Mouse (Mus musculus) forebrain, embryonic 16.5 days (tissue): ENCODE results near the gene Iffo2. TPM values are rescaled to one million over a fixed set of nuclear protein-coding genes. Genes with fewer than 3 reads are reported as not detected.

Source experiments
- ATAC-seq: fragments of 200-750 bp; cut with Nextera tagmentation; 2 replicates; pipeline ENCODE4 v1.8.0; 2017; ENCODE audit warnings: mild to moderate bottlenecking, moderate library complexity
- H3K27ac ChIP-seq: fragments of 300-500 bp; sonication (generic); 2 replicates; pipeline ENCODE4 v1.5.1; 2014; ENCODE audit warnings: low read length, control low read depth
- H3K27me3 ChIP-seq: fragments of 300-500 bp; sonication (generic); replicated peaks from 2 replicates; pipeline ENCODE4 v1.6.1; 2014; ENCODE audit warnings: low read length; ENCODE audit not compliant: control insufficient read depth, insufficient read depth
- H3K36me3 ChIP-seq: fragments of 300-500 bp; sonication (generic); 2 replicates; pipeline ENCODE4 v1.6.1; 2014; ENCODE audit not compliant: control insufficient read depth, insufficient read depth
- H3K4me1 ChIP-seq: fragments of 300-500 bp; sonication (generic); replicated peaks from 2 replicates; pipeline ENCODE4 v1.6.1; 2014; ENCODE audit warnings: low read length; ENCODE audit not compliant: control insufficient read depth, insufficient read depth
- H3K4me2 ChIP-seq: fragments of 300-500 bp; sonication (generic); 2 replicates; pipeline ENCODE4 v1.6.1; 2014; ENCODE audit warnings: mild to moderate bottlenecking, low read length, control low read depth
- H3K4me3 ChIP-seq: fragments of 300-500 bp; sonication (generic); replicated peaks from 2 replicates; pipeline ENCODE4 v1.5.1; 2014; ENCODE audit warnings: mild to moderate bottlenecking, low read length, control low read depth
- H3K9ac ChIP-seq: fragments of 300-500 bp; sonication (generic); replicated peaks from 2 replicates; pipeline ENCODE4 v1.6.1; 2014; ENCODE audit warnings: low read depth, low read length, control low read depth
- H3K9me3 ChIP-seq: fragments of 300-500 bp; sonication (generic); 2 replicates; pipeline ENCODE4 v1.6.1; 2016; ENCODE audit warnings: low read length; ENCODE audit not compliant: control insufficient read depth
- WGBS: fragments of 180-500 bp; shearing (Covaris S2); extraction: QIAGEN DNeasy Blood & Tissue Kit; methylation state at CpG from one replicate; pipeline ENCODE4 v1.1.7; 2014; 5-methylcytosine and 5-hydroxymethylcytosine counted together
- polyA plus RNA-seq: library from polyadenylated mRNA; unstranded; fragments of >200 nt; fragmentation: Nextera tagmentation; extraction: Ambion mirVana; gene quantifications from 2 replicates; pipeline ENCODE4 v1.2.1, GENCODE M21; 2015

The Iffo2 gene
- polyA plus RNA-seq, 1 experiment from 2014 or later: 4.8 TPM

DNA sequence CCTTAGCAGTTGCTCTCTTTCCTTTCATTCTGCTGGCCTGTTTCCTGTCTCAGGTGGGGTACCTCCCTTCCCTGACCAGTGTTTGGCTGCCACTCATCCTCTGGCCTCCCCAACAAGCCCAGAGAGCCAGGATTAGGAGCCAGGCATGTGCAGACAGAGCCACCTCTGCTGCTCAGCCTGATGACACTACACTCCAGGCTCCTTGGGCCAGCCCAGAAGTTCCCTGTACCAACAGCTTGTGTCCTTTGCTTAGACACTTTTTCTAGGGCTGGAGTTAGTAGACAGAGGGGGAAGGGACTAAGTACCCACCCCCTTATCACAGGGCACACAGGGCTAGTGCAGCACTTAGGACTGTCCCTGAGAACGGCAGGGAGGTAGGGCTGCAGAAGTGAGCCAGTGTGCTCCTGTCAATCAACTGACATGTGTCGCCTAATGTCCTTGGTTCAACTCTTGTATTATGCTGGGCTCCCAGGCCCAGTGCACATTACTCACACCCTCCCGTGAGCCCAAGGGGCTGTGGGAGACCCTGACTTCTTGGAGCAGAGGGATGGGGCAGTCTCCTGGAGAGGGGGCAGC is 38.0 kb upstream of the Iffo2 start:
- WGBS: 48% methylated on average over 3 of the region's 3 CpGs
- Histone ChIP-seq H3K36me3 (peaks cover 4% of the 10 kb centered on the region; the same call in 1 of the 2 replicates), H3K4me3 (no peak overlapping the region), H3K9me3 (no peaks in the 10 kb centered on the region), H3K4me2 (no peak overlapping the region), H3K27ac (no peak overlapping the region), H3K9ac (no peak overlapping the region), H3K4me1 (no peaks in the 10 kb centered on the region), H3K27me3 (no peaks in the 10 kb centered on the region)
- ATAC-seq: no peak

DNA sequence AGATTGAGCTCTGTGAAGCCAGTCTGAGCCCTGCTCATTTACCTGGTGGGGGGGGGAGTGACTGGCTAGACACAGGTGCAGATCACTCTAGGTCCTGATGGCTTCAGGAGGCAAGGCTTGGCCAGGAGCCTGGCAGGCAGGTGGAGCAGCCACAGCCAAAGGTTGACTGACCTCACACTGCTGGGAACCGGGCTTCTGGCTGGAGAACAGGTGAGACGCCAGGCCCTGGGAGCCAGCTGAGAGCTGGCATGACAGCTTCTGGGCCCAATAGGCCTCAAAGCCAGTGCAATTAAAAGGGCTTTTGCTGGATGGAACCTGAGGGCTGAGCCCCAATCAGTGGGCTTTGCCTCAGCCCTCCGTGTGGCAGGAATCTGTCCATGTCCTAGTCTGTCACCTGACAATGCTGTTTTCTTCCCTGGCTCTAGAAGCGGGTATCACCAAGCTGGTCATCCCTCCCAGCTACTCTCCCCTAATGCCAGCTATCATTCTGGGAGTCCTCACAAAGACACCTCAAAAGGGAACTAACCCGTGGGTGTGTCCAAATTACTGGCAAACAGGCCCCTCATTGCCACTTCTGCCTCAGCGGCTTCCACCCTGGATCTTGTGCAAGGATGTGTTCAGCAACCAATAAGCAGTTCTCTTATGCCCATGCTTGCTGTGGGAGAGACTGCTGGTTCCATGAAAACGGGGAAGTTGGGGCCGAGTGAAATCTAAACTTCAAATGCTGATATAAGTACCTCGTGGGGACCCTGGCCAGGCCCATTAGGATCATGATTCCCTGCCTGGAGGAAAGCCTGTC is 36.9 kb upstream of the Iffo2 start:
- Histone ChIP-seq H3K27me3 (no peaks in the 10 kb centered on the region), H3K27ac (no peak overlapping the region), H3K9me3 (no peaks in the 10 kb centered on the region), H3K4me3 (no peak overlapping the region), H3K4me1 (no peaks in the 10 kb centered on the region), H3K4me2 (no peak overlapping the region), H3K9ac (no peak overlapping the region), H3K36me3 (peaks cover 4% of the 10 kb centered on the region; the same call in 1 of the 2 replicates)
- 69% methylated on average over 9 of the region's 9 CpGs for WGBS
- ATAC-seq: no peak

DNA sequence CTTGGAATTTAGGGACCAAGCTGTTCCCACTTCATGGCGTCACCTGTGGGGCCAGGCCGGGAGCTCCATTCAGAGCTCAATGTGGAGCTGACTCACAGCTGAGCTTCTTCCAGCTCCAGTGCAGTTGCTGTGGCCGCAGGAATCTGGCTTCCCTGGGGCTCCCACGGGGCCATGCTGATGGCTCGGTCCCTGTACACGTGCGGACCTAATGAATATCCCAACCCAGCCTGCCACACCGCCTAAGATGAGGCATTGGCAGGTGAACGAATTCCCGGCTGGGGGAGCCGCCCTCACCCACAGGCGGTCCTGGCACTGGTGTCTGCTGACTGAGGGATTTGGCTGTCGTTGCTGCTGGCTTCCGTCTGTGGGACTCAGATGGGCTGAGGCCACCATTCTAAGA is 29.5 kb upstream of the Iffo2 start:
- Histone ChIP-seq H3K27ac (no peak overlapping the region), H3K4me1 (0 out of 2 replicates have a peak, but pooled peaks cover 4% of the 10 kb centered on the region), H3K4me2 (no peak overlapping the region; the same call in 1 of the 2 replicates), H3K9ac (no peak overlapping the region), H3K36me3 (no peaks in the 10 kb centered on the region), H3K27me3 (no peaks in the 10 kb centered on the region), H3K9me3 (no peaks in the 10 kb centered on the region), H3K4me3 (no peak overlapping the region)
- WGBS: 55% methylated on average over 14 of the region's 14 CpGs
- peak; percentile 55; the same call in 1 of the 2 replicates for ATAC-seq

DNA sequence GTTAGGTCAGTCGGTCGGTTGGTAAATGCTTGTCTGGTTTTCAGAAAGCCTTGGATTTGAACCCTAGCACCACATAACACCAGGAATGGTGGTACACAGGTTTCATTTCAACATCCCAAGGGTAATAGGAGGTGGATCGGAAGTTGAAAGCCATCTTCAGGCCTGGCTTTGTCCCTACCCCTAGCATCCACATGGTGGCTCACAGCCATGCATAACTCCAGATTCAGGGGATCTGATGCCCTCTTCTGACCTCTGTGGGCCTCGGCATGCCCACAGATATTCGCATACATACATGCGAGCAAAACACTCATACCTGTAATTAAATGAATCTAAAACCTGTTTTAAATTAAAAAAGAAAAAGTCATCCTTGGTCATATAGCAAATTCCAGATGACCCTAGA is 28.6 kb upstream of the Iffo2 start:
- WGBS: 80% methylated on average over 6 of the region's 6 CpGs
- H3K36me3 ChIP-seq: no peaks in the 10 kb centered on the region
- H3K27me3 ChIP-seq: no peaks in the 10 kb centered on the region
- H3K9me3 ChIP-seq: no peaks in the 10 kb centered on the region
- H3K4me1 ChIP-seq: 0 out of 2 replicates have a peak, but pooled peaks cover 4% of the 10 kb centered on the region
- no peak overlapping the region for H3K9ac ChIP-seq
- H3K27ac ChIP-seq: no peak overlapping the region
- no peak overlapping the region for H3K4me2 ChIP-seq
- H3K4me3 ChIP-seq: no peak overlapping the region
- no peak for ATAC-seq

DNA sequence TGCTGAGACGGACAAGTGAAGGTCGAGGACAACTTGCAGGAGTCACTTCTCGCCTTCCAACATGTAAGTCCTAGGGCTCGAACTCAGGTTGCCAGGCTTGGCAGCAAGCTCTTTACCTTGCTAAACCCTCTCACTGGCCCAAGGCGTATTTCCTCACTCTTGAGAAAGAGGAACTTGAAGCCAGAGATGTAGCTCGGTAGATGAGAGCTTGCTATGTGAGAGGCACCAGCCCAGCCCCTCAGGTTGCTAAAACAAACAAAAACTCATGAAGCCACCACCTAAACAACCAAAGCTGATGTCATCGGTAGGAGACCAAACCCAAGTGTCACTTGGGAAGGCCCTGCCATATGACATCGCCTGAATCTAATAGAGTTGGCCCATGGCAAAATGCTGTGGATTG is 26.4 kb upstream of the Iffo2 start:
- H3K4me1 ChIP-seq: 0 out of 2 replicates have a peak, but pooled peaks cover 4% of the 10 kb centered on the region
- no peak overlapping the region for H3K4me2 ChIP-seq
- ATAC-seq: no peak
- no peaks in the 10 kb centered on the region for H3K36me3 ChIP-seq
- no peaks in the 10 kb centered on the region for H3K27me3 ChIP-seq
- 90% methylated on average over 8 of the region's 8 CpGs for WGBS
- no peak overlapping the region for H3K4me3 ChIP-seq
- no peak overlapping the region for H3K27ac ChIP-seq
- no peak overlapping the region for H3K9ac ChIP-seq
- H3K9me3 ChIP-seq: no peaks in the 10 kb centered on the region

DNA sequence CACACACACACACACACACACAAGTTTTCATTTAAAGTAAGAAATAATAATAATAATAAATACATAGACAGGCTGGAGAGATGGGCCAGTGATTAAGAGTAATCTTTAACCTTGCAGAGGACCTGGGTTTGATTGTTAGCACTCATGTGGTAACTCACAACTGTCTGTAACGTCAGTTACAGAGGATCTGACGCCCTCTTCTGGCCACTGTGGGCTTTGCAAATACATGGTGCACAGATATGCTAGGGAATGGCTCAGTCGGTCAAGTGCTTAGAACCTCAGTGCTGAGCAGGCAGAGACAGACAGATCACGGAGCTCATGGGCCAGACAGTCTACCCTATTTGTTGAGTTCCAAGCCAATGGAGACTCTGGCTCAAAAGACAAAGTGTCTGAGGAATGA is 24.6 kb upstream of the Iffo2 start:
- no peak for ATAC-seq
- Histone ChIP-seq H3K27me3 (no peaks in the 10 kb centered on the region), H3K4me1 (0 out of 2 replicates have a peak, but pooled peaks cover 4% of the 10 kb centered on the region), H3K36me3 (no peaks in the 10 kb centered on the region), H3K4me2 (no peak overlapping the region), H3K27ac (no peak overlapping the region), H3K9ac (no peak overlapping the region), H3K4me3 (no peak overlapping the region), H3K9me3 (no peaks in the 10 kb centered on the region)
- 74% methylated on average over 4 of the region's 4 CpGs for WGBS

DNA sequence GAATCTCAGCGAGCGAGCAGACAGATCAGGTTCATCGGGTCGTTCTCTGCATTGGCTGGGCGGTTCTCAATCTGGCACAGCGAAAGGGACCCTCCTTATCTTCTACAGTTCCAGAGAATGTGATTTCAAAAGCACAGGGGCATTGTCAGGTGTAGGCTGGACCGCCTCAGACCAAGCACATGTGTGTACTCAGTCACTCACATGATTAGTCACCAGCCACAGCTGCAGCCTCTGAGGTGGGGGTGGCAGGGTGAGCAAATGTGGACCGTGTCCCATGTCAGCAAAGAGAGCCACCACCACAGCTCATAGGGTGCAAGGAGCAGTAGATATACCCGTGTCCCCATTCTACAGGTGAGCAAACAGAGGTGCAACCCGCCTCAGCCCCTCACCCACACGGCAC is 23.6 kb upstream of the Iffo2 start:
- Histone ChIP-seq H3K27me3 (no peaks in the 10 kb centered on the region), H3K4me1 (no peaks in the 10 kb centered on the region), H3K4me3 (no peak overlapping the region), H3K4me2 (no peak overlapping the region), H3K9ac (no peak overlapping the region), H3K9me3 (no peaks in the 10 kb centered on the region), H3K27ac (no peak overlapping the region), H3K36me3 (no peaks in the 10 kb centered on the region)
- 95% methylated on average over 11 of the region's 11 CpGs for WGBS
- no peak for ATAC-seq

DNA sequence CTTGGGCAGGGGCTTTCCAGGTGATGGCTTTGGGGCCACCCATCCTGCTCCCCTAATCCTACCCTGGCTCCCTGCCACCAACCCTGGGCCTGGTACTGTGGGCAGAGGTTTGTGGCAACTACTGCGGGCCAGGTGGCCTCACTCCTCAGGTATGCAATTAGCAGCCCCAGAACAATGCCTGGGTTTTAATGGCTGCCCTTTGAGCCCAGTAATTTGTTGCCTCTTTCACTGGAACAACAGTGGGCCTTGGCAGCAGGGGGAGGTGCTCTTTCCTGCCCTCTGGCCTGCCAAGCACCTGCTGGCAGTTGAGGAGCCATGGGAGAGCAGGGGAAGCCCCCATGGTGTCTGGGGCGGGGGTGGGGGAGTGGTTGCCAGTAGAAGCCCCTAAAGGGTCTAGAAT is 21.3 kb upstream of the Iffo2 start:
- Histone ChIP-seq H3K27ac (no peak overlapping the region), H3K4me3 (no peak overlapping the region), H3K27me3 (no peaks in the 10 kb centered on the region), H3K9me3 (no peaks in the 10 kb centered on the region), H3K9ac (no peak overlapping the region), H3K4me2 (no peak overlapping the region), H3K36me3 (no peaks in the 10 kb centered on the region), H3K4me1 (no peaks in the 10 kb centered on the region)
- no peak for ATAC-seq
- 60% methylated on average over 2 of the region's 2 CpGs for WGBS

DNA sequence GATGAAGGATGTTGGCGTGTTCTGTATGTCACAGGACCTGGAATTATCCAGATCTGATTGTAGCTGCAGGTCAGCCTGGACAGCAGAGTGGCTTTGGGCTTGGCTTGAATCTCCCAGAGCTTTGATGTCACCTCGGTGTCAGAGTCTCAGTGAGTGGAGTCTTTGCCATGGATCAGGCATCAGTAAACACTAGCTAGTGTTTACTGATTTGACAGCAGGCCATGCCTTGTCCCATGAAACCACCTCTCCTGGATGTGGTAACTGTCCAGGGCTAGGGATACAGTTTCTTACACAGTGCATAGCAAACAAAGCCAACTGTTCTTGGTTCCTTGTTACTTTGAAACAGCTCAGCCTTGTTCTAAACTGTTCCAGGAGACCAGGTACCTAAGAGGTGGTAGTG is 18.8 kb upstream of the Iffo2 start:
- Histone ChIP-seq H3K9ac (no peak overlapping the region), H3K36me3 (no peaks in the 10 kb centered on the region), H3K27ac (no peak overlapping the region), H3K27me3 (no peaks in the 10 kb centered on the region), H3K4me1 (no peaks in the 10 kb centered on the region), H3K4me3 (no peak overlapping the region), H3K4me2 (no peak overlapping the region), H3K9me3 (no peaks in the 10 kb centered on the region)
- no peak for ATAC-seq
- WGBS: 84% methylated on average over 2 of the region's 2 CpGs
